21 mouse cellular contexts compared by ENCODE assay signal in genomic region chr1:158170006-158170405, GRCm38 (mm10).
"Had no signal": no experiment of that assay in that cellular context is flagged by ENCODE, and none has a peak within 500 bp of the region (broad histone marks: within the 10 kb centered on the region; RNA-seq: fewer than 3 reads in every experiment).

No protein-coding gene starts in this region.

- H3K9me3 ChIP-seq: liver, embryonic 13.5 days; liver, embryonic 15.5 days; lung, embryonic 15.5 days; neural tube, embryonic 13.5 days; neural tube, embryonic 15.5 days had no signal

- H3K4me1 ChIP-seq: liver, embryonic 13.5 days; liver, embryonic 15.5 days; lung, embryonic 15.5 days; neural tube, embryonic 13.5 days; neural tube, embryonic 15.5 days had no signal

- H3K4me2 ChIP-seq: liver, embryonic 13.5 days; liver, embryonic 15.5 days; lung, embryonic 15.5 days; neural tube, embryonic 13.5 days; neural tube, embryonic 15.5 days had no signal

- H3K4me3 ChIP-seq: liver, embryonic 13.5 days; liver, embryonic 15.5 days; lung, embryonic 15.5 days; midbrain, embryonic 10.5 days; myocyte; neural tube, embryonic 13.5 days; neural tube, embryonic 15.5 days had no signal

- H3K27ac ChIP-seq: liver, embryonic 13.5 days; liver, embryonic 15.5 days; lung, embryonic 15.5 days; macrophage; midbrain, embryonic 10.5 days; neural tube, embryonic 13.5 days; neural tube, embryonic 15.5 days had no signal

- DNase-seq: liver, embryonic 13.5 days; liver, postnatal 0 days; lung, adult 2 months; lung, postnatal 14 days; lung, postnatal 36 days; midbrain, embryonic 14.5 days; right cerebral cortex, adult 18-20 months; right cerebral cortex, postnatal 25 days; right cerebral cortex, postnatal 4 days; spleen, adult 18-20 months; thymus, adult 18-20 months; thymus, postnatal 14 days; thymus, postnatal 36 days had no signal

- H3K9ac ChIP-seq: liver, embryonic 13.5 days; liver, embryonic 15.5 days; liver, postnatal 0 days; lung, embryonic 15.5 days; neural tube, embryonic 13.5 days; neural tube, embryonic 15.5 days had no signal

- ATAC-seq: liver, postnatal 0 days; lung, postnatal 0 days had no signal

- H3K27me3 ChIP-seq: liver, embryonic 13.5 days; liver, embryonic 15.5 days; lung, embryonic 15.5 days; neural tube, embryonic 13.5 days; neural tube, embryonic 15.5 days had no signal

- H3K36me3 ChIP-seq: liver, embryonic 13.5 days; liver, embryonic 15.5 days; lung, embryonic 15.5 days; midbrain, embryonic 10.5 days; neural tube, embryonic 13.5 days; neural tube, embryonic 15.5 days had no signal
